Mouse (Mus musculus) C2C12 (cell line): ENCODE measurements around the gene Cacna1i.

ENCODE experiments used
- CEBPB ChIP-seq: IDR thresholded peaks from one replicate; pipeline ENCODE4 v1.6.1; 2011; ENCODE audit warnings: low read depth, mild to moderate bottlenecking, control low read depth, moderate library complexity
- CTCF ChIP-seq: IDR thresholded peaks from one replicate; pipeline ENCODE4 v1.5.1; 2011; ENCODE audit not compliant: control insufficient read depth, insufficient read depth, insufficient read length
- FOSL1 ChIP-seq: IDR thresholded peaks from one replicate; pipeline ENCODE4 v1.8.0; 2011; ENCODE audit warnings: mild to moderate bottlenecking, low read length; ENCODE audit not compliant: poor library complexity, insufficient read depth, severe bottlenecking
- MAX ChIP-seq: IDR thresholded peaks from one replicate; pipeline ENCODE4 v1.6.1; 2011; ENCODE audit warnings: mild to moderate bottlenecking, control low read depth
- MYOD1 ChIP-seq: IDR thresholded peaks from one replicate; pipeline ENCODE4 v1.6.1; 2011; ENCODE audit warnings: low read depth; ENCODE audit not compliant: control insufficient read depth, insufficient read length
- MYOG ChIP-seq: IDR thresholded peaks from one replicate; pipeline ENCODE4 v1.6.1; 2011; ENCODE audit not compliant: control insufficient read depth, insufficient read length; ENCODE audit errors: extremely low read depth
- USF1 ChIP-seq: IDR thresholded peaks from one replicate; pipeline ENCODE4 v1.6.1; 2011; ENCODE audit warnings: low read depth, mild to moderate bottlenecking, control low read depth, moderate library complexity

GRCm38 (mm10) chr15:80304188-80304587 lies 17.1 kb downstream of the Cacna1i start:
- TF ChIP-seq CTCF: no peak
- no peak for TF ChIP-seq MAX
- TF ChIP-seq USF1: no peak
- TF ChIP-seq CEBPB: no peak
- no peak for TF ChIP-seq FOSL1
- no peak for TF ChIP-seq MYOD1
- no peak for TF ChIP-seq MYOG
